Mouse (Mus musculus): ENCODE measurements around the gene Scand1. TPM values are rescaled to one million over a fixed set of nuclear protein-coding genes. Genes with fewer than 3 reads are reported as not detected.
A peak's percentile ranks its signal among the peaks of the same experiment; 100 is the strongest.

Gene Scand1
- polyA plus RNA-seq (2015; fragmentation: Nextera tagmentation; extraction: Ambion mirVana), result 56.7 and 70.2 TPM in 2 replicates

DNA sequence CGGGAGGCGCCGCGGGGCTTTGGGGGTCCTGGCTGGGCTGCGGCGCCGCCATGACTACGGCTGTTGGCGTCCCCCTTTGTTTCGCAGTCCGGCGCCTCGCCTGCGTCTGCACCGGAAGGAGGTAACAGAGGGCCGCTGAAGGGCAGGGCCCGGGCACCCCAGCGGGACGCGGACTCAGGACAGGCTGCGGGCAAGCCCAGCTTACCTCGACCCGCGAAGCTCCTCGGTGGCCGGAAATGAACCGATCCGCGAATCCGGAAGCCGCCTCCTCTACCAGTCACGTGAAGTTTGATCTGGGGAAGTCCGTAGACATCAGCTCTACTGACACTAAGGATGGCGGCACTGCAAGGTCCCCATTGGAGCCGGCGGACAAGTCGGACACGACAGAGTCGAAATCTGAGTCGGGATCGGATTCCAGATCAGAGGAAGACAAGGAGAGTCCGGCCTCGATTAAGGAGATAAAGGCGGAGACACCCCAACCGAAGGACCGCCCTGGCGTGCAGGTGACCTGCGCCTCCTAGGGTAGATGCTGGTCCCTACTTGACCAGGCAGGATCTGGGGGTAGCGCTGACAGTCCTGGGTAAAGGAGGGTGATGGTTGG, at the start of gene Scand1, which contains the start of gene Cnbd2:
Gene Scand1, minus strand, starts transcription at position 408 of the 601 bp plus-strand sequence.
Gene Cnbd2, plus strand, starts transcription at position 3 of the 601 bp plus-strand sequence.
- DNase-seq, result peak; percentile 86
- peak within 1 kb of the TSS; percentile 82 for H3K4me3 ChIP-seq (ENCODE audit: low read depth, low read length)
- H3K4me1 ChIP-seq (ENCODE audit: insufficient read depth), result peaks cover 9% of the 10 kb centered on the region
- H3K4me2 ChIP-seq (ENCODE audit: low read depth, low read length), result peak within 1 kb of the TSS; percentile 97
- TF ChIP-seq EP300 (IDR thresholded peaks at IDR 0.05; ENCODE audit: low read depth) (no peak), CTCF (IDR thresholded peaks at IDR 0.05; ENCODE audit: low read depth) (peak; percentile 53)
- H3K9me3 ChIP-seq (ENCODE audit: low read length), result no peaks in the 10 kb centered on the region
- ATAC-seq, result peak; percentile 89
- peak within 1 kb of the TSS; percentile 92 for H3K9ac ChIP-seq (replicated peaks)
- peak within 1 kb of the TSS; percentile 99 for H3K27ac ChIP-seq (ENCODE audit: low read depth)
- no peaks in the 10 kb centered on the region for H3K27me3 ChIP-seq (ENCODE audit: insufficient read depth, low read length)
- WGBS (ENCODE audit: insufficient replicate concordance), result under 1% methylated on average over 48 of the region's 49 CpGs
- no peaks in the 10 kb centered on the region for H3K36me3 ChIP-seq (replicated peaks; ENCODE audit: insufficient read depth, low read length)

GRCm38 (mm10) chr2:156356031-156356430, 43.5 kb upstream of the Scand1 start:
- no peaks in the 10 kb centered on the region for H3K9me3 ChIP-seq (ENCODE audit: low read length)
- H3K27ac ChIP-seq (ENCODE audit: low read depth), result no peak overlapping the region
- H3K36me3 ChIP-seq (replicated peaks; ENCODE audit: insufficient read depth, low read length), result no peaks in the 10 kb centered on the region
- WGBS (ENCODE audit: insufficient replicate concordance), result 69% methylated on average over 7 of the region's 7 CpGs
- H3K9ac ChIP-seq (replicated peaks), result no peak overlapping the region
- no peaks in the 10 kb centered on the region for H3K4me1 ChIP-seq (ENCODE audit: insufficient read depth)
- no peak for DNase-seq
- TF ChIP-seq CTCF (IDR thresholded peaks at IDR 0.05; ENCODE audit: low read depth) (no peak), EP300 (IDR thresholded peaks at IDR 0.05; ENCODE audit: low read depth) (no peak)
- H3K4me2 ChIP-seq (ENCODE audit: low read depth, low read length), result no peak overlapping the region
- H3K4me3 ChIP-seq (ENCODE audit: low read depth, low read length), result no peak overlapping the region
- no peaks in the 10 kb centered on the region for H3K27me3 ChIP-seq (ENCODE audit: insufficient read depth, low read length)
- no peak for ATAC-seq

DNA sequence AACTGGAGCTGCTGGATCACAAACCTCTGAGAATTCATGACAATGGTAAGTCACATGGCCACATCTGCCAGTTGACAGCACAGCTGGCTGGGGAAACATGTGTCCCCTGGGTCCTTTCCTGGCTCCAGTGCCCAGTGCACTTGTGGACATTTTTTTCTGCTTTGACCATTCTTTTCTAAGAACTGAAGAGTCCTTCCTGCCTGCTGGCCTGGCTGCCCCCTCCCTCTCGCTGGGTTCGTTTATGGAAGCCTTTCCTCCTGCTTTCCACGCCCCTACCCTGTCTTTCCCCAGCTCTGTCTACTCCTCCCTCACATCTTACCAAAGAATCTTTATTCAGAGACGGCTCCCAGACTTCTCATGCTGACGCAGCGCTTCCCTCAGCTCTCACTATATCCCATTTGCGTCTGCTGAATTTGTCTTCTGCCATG, 40.8 kb upstream of the Scand1 start:
- Histone ChIP-seq H3K36me3 (replicated peaks; ENCODE audit: insufficient read depth, low read length) (no peaks in the 10 kb centered on the region), H3K27ac (ENCODE audit: low read depth) (no peak overlapping the region), H3K4me2 (ENCODE audit: low read depth, low read length) (no peak overlapping the region), H3K9me3 (ENCODE audit: low read length) (no peaks in the 10 kb centered on the region), H3K27me3 (ENCODE audit: insufficient read depth, low read length) (no peaks in the 10 kb centered on the region), H3K4me1 (ENCODE audit: insufficient read depth) (no peaks in the 10 kb centered on the region), H3K9ac (replicated peaks) (no peak overlapping the region), H3K4me3 (ENCODE audit: low read depth, low read length) (no peak overlapping the region)
- 43% methylated on average over 7 of the region's 7 CpGs for WGBS (ENCODE audit: insufficient replicate concordance)
- TF ChIP-seq CTCF (IDR thresholded peaks at IDR 0.05; ENCODE audit: low read depth) (no peak), EP300 (IDR thresholded peaks at IDR 0.05; ENCODE audit: low read depth) (no peak)
- DNase-seq (no peak), ATAC-seq (no peak)

DNA sequence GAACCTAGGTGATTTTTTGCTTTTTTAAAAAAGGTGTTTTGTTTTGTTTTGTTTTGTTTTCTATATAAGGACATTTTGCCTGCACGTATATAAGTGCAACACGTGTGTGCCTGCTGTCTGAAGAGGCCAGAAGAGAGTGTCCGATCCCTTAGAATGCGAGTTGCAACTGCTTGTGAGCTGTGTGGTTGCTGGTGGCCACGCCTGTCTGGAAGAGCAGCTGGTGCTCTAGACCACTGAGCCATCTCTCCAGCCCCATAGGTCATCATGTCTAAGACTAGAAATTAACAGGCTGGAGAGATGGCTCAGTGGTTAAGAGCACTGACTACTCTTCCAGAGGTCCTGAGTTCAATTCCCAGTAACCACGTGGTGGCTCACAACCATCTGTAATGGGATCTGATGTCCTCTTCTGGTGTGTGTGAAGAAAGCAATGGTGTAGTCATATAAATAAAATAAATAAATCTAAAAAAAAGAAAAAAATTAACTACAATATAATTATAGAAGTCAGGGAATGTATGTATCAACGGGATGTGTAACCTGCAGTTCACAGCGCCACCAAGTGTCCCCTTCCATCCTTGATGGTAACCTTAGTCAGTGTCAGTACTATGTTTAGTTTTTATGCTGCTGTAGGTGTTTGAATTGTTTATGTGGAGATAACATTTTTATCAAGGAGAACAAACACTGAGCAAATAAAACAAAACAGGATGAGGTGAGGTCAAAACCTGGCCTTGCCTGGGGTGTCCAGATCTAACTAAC, 40.1 kb upstream of the Scand1 start:
- no peaks in the 10 kb centered on the region for H3K9me3 ChIP-seq (ENCODE audit: low read length)
- H3K27ac ChIP-seq (ENCODE audit: low read depth), result no peak overlapping the region
- no peak for TF ChIP-seq EP300 (IDR thresholded peaks at IDR 0.05; ENCODE audit: low read depth)
- peak; percentile 49 for TF ChIP-seq CTCF (IDR thresholded peaks at IDR 0.05; ENCODE audit: low read depth)
- WGBS (ENCODE audit: insufficient replicate concordance), result 65% methylated on average over 8 of the region's 8 CpGs
- ATAC-seq (no peak), DNase-seq (no peak)
- H3K4me2 ChIP-seq (ENCODE audit: low read depth, low read length), result no peak overlapping the region
- no peaks in the 10 kb centered on the region for H3K27me3 ChIP-seq (ENCODE audit: insufficient read depth, low read length)
- H3K4me1 ChIP-seq (ENCODE audit: insufficient read depth), result no peaks in the 10 kb centered on the region
- no peaks in the 10 kb centered on the region for H3K36me3 ChIP-seq (replicated peaks; ENCODE audit: insufficient read depth, low read length)
- no peak overlapping the region for H3K4me3 ChIP-seq (ENCODE audit: low read depth, low read length)
- H3K9ac ChIP-seq (replicated peaks), result no peak overlapping the region

DNA sequence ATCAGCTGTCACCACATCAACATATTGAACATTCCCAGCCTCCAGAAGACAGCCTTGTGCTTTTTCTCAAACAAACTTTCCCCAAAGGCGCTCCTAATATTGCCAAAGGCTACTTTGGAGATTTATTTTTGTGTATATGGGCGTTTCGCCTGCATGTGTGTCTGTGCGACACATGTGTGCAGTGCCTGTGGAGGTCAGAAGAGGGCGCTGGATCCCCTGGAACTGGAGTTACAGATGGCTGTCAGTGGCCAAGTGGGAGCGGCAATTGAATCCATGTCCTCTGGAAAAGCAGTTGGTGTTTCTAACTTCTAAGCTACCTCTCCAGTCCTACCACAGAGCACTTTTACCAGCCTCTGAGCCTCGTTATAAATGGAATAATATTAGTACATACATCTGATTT, 38.7 kb upstream of the Scand1 start:
- DNase-seq, result peak; percentile 28
- WGBS (ENCODE audit: insufficient replicate concordance), result 82% methylated on average over 7 of the region's 7 CpGs
- H3K36me3 ChIP-seq (replicated peaks; ENCODE audit: insufficient read depth, low read length), result no peaks in the 10 kb centered on the region
- TF ChIP-seq CTCF (IDR thresholded peaks at IDR 0.05; ENCODE audit: low read depth) (peak; percentile 36), EP300 (IDR thresholded peaks at IDR 0.05; ENCODE audit: low read depth) (no peak)
- H3K27me3 ChIP-seq (ENCODE audit: insufficient read depth, low read length), result no peaks in the 10 kb centered on the region
- no peak overlapping the region for H3K4me3 ChIP-seq (ENCODE audit: low read depth, low read length)
- H3K4me1 ChIP-seq (ENCODE audit: insufficient read depth), result no peaks in the 10 kb centered on the region
- H3K4me2 ChIP-seq (ENCODE audit: low read depth, low read length), result no peak overlapping the region
- H3K27ac ChIP-seq (ENCODE audit: low read depth), result no peak overlapping the region
- ATAC-seq, result no peak
- H3K9ac ChIP-seq (replicated peaks), result no peak overlapping the region
- H3K9me3 ChIP-seq (ENCODE audit: low read length), result no peaks in the 10 kb centered on the region

DNA sequence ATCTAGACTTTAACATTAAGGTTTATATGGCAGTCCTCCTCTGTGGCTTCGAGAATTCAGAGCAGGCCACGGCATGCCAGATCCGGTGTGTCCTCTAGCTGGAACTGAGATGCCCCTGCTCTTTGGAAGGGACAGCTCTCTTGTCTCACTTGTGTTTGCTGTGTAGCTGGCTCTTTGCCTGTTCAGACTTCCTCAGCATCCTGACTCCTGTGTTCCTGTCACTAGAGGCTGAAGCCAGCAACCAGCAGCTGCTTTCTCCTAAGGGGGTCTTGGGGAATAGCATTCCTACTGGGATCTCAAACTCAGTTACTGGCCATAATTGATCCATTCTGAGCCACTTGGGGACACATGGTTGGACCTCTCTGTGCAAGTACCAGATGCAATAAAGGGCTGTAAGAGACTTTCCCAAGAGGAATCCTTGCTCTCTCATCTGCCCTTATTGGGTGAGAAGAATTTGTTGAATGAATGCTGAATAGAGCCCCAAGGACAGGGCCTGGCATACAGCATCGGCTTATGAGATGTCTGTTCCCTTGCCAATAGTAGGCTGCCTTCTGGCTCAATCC, 36.9 kb upstream of the Scand1 start:
- no peaks in the 10 kb centered on the region for H3K4me1 ChIP-seq (ENCODE audit: insufficient read depth)
- no peaks in the 10 kb centered on the region for H3K27me3 ChIP-seq (ENCODE audit: insufficient read depth, low read length)
- no peak overlapping the region for H3K27ac ChIP-seq (ENCODE audit: low read depth)
- no peak overlapping the region for H3K4me3 ChIP-seq (ENCODE audit: low read depth, low read length)
- H3K9ac ChIP-seq (replicated peaks), result no peak overlapping the region
- no peak overlapping the region for H3K4me2 ChIP-seq (ENCODE audit: low read depth, low read length)
- no peak for TF ChIP-seq EP300 (IDR thresholded peaks at IDR 0.05; ENCODE audit: low read depth)
- no peak for TF ChIP-seq CTCF (IDR thresholded peaks at IDR 0.05; ENCODE audit: low read depth)
- WGBS (ENCODE audit: insufficient replicate concordance), result 77% methylated on average over 4 of the region's 4 CpGs
- no peaks in the 10 kb centered on the region for H3K9me3 ChIP-seq (ENCODE audit: low read length)
- no peaks in the 10 kb centered on the region for H3K36me3 ChIP-seq (replicated peaks; ENCODE audit: insufficient read depth, low read length)
- DNase-seq, result no peak
- no peak for ATAC-seq
